Mouse (Mus musculus) lung, embryonic 16.5 days (tissue): ENCODE data around the gene Hsh2d. TPM values are rescaled to one million over a fixed set of nuclear protein-coding genes. Genes with fewer than 3 reads are reported as not detected.

ENCODE experiments used
- ATAC-seq: fragments of 200-750 bp; cut with Nextera tagmentation; 2 replicates; pipeline ENCODE4 v1.8.0; 2017; ENCODE audit warnings: low read depth, mild to moderate bottlenecking, moderate library complexity
- H3K27ac ChIP-seq: fragments of 300-500 bp; sonication (generic); 2 replicates; pipeline ENCODE4 v1.5.1; 2014; ENCODE audit warnings: mild to moderate bottlenecking, control low read depth, low read length
- H3K27me3 ChIP-seq: fragments of 300-500 bp; sonication (generic); 2 replicates; pipeline ENCODE4 v1.6.1; 2014; ENCODE audit warnings: low read depth, low read length, mixed read lengths; ENCODE audit not compliant: control insufficient read depth, insufficient read depth
- H3K36me3 ChIP-seq: fragments of 300-500 bp; sonication (generic); 2 replicates; pipeline ENCODE4 v1.6.1; 2014; ENCODE audit warnings: low read length; ENCODE audit not compliant: control insufficient read depth, insufficient read depth
- H3K4me1 ChIP-seq: fragments of 300-500 bp; sonication (generic); replicated peaks from 2 replicates; pipeline ENCODE4 v1.6.1; 2014; ENCODE audit warnings: low read length, mixed read lengths; ENCODE audit not compliant: control insufficient read depth, insufficient read depth
- H3K4me2 ChIP-seq: fragments of 300-500 bp; sonication (generic); 2 replicates; pipeline ENCODE4 v1.6.1; 2014; ENCODE audit warnings: low read depth, low read length, control low read depth
- H3K4me3 ChIP-seq: fragments of 300-500 bp; sonication (generic); 2 replicates; pipeline ENCODE4 v1.5.1; 2014; ENCODE audit warnings: mild to moderate bottlenecking, low read length, control low read depth
- H3K9ac ChIP-seq: fragments of 300-500 bp; sonication (generic); 2 replicates; pipeline ENCODE4 v1.6.1; 2014; ENCODE audit warnings: low read length, control low read depth
- H3K9me3 ChIP-seq: fragments of 300-500 bp; sonication (generic); 2 replicates; pipeline ENCODE4 v1.6.1; 2016; ENCODE audit warnings: low read length; ENCODE audit not compliant: control insufficient read depth
- WGBS: fragments of 180-500 bp; shearing (Covaris S2); extraction: QIAGEN DNeasy Blood & Tissue Kit; methylation state at CpG from one replicate; pipeline ENCODE4 v1.1.7; 2014; 5-methylcytosine and 5-hydroxymethylcytosine counted together
- polyA plus RNA-seq: library from polyadenylated mRNA; unstranded; fragments of >200 nt; fragmentation: Nextera tagmentation; extraction: Ambion mirVana; gene quantifications from 2 replicates; pipeline ENCODE4 v1.2.1, GENCODE M21; 2015

The Hsh2d gene
- polyA plus RNA-seq, 1 experiment from 2014 or later: 0.41 TPM

- Histone ChIP-seq H3K4me3 (no peak within 1 kb of the TSS), H3K27me3 (no peaks in the 10 kb centered on the region), H3K4me1 (no peaks in the 10 kb centered on the region), H3K36me3 (no peaks in the 10 kb centered on the region), H3K4me2 (no peak within 1 kb of the TSS), H3K9ac (no peak within 1 kb of the TSS), H3K9me3 (no peaks in the 10 kb centered on the region), H3K27ac (no peak within 1 kb of the TSS)
- ATAC-seq: no peak
- 69% methylated on average over 4 of the region's 4 CpGs for WGBS
Observed at GRCm38 (mm10) chr8:72213536-72213935, 24.1 kb downstream of the Hsh2d start, which contains the start of gene Gm11034. Gm11034 (minus strand) TSS chr8:72213636.

DNA sequence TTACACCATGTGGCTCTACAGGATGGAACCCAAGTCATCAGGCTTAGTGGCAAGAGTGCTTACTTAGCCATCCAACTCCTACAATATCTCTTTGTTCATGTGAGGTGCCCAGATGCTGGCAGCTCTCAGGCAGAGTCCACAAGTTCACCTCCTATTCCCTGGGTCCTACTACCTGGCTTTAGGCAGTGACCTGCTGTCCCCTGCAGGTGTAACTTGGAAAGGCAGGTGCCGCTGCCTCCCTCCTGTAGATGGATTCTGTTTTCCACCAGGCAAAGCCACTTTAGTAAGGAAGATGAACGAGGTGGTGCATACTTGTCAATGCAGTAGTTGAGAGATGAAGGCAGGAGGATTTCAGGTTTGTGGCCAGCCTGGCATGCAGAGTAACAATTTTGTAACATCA lies 25.6 kb downstream of the Hsh2d start:
- H3K4me1 ChIP-seq: no peaks in the 10 kb centered on the region; the same call in 1 of the 2 replicates
- no peak for ATAC-seq
- H3K9me3 ChIP-seq: no peaks in the 10 kb centered on the region
- H3K4me2 ChIP-seq: no peak overlapping the region
- no peaks in the 10 kb centered on the region for H3K27me3 ChIP-seq
- no peaks in the 10 kb centered on the region for H3K36me3 ChIP-seq
- WGBS: 34% methylated on average over 2 of the region's 2 CpGs
- no peak overlapping the region for H3K4me3 ChIP-seq
- H3K27ac ChIP-seq: no peak overlapping the region
- H3K9ac ChIP-seq: no peak overlapping the region

DNA sequence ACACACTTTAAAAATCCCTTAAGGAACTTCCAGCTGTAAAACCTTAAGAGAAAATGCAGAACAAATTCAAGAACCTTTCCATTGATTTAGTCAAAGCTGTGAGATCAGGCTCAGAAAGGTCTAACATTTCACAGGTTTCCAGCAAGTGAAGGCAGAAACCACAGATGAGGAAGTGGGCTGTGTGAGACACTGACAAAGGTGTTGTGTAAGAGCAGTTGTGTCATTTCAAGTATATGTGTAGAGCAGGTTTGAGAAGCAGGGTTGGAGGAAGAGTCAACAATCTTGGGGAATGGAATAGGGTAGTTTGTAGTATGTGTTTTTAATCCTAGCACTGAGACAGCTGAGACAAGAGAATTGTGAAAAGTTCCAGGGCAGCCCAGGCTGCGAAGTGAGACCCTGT lies 26.4 kb downstream of the Hsh2d start:
- Histone ChIP-seq H3K36me3 (no peaks in the 10 kb centered on the region), H3K4me3 (no peak overlapping the region), H3K27me3 (no peaks in the 10 kb centered on the region), H3K4me2 (no peak overlapping the region), H3K9ac (no peak overlapping the region), H3K4me1 (peaks cover 8% of the 10 kb centered on the region; the same call in 1 of the 2 replicates), H3K9me3 (no peaks in the 10 kb centered on the region), H3K27ac (no peak overlapping the region)
- ATAC-seq: no peak
- WGBS: 32% methylated on average over 1 of the region's 1 CpGs

GRCm38 (mm10) chr8:72218781-72219540 lies 29.5 kb downstream of the Hsh2d start:
- H3K4me1 ChIP-seq: peaks cover 8% of the 10 kb centered on the region; the same call in 1 of the 2 replicates
- H3K27me3 ChIP-seq: no peaks in the 10 kb centered on the region
- WGBS: 72% methylated on average over 9 of the region's 10 CpGs
- ATAC-seq: peak; percentile 23
- H3K9ac ChIP-seq: no peak overlapping the region
- peaks cover 22% of the 10 kb centered on the region for H3K36me3 ChIP-seq
- H3K9me3 ChIP-seq: no peaks in the 10 kb centered on the region
- H3K27ac ChIP-seq: peak overlapping the region; percentile 37; the same call in 1 of the 2 replicates
- H3K4me2 ChIP-seq: peak overlapping the region; percentile 87
- H3K4me3 ChIP-seq: peak overlapping the region; percentile 87

- no peaks in the 10 kb centered on the region for H3K27me3 ChIP-seq
- H3K4me3 ChIP-seq: peak within 1 kb of the TSS; percentile 87
- H3K4me2 ChIP-seq: peak within 1 kb of the TSS; percentile 87
- peak; percentile 99 for ATAC-seq
- H3K9me3 ChIP-seq: no peaks in the 10 kb centered on the region
- H3K27ac ChIP-seq: peak within 1 kb of the TSS; percentile 81
- H3K9ac ChIP-seq: peak within 1 kb of the TSS; percentile 84
- peaks cover 22% of the 10 kb centered on the region for H3K36me3 ChIP-seq
- 13% methylated on average over 39 of the region's 39 CpGs for WGBS
- peaks cover 8% of the 10 kb centered on the region; the same call in 1 of the 2 replicates for H3K4me1 ChIP-seq
Observed at GRCm38 (mm10) chr8:72219541-72220363, 30.3 kb downstream of the Hsh2d start, which contains the start of gene Fam32a. Fam32a (plus strand) TSS chr8:72219730.

GRCm38 (mm10) chr8:72220758-72221157 lies 31.3 kb downstream of the Hsh2d start:
- Histone ChIP-seq H3K27ac (no peak overlapping the region), H3K9me3 (no peaks in the 10 kb centered on the region), H3K27me3 (no peaks in the 10 kb centered on the region), H3K36me3 (peaks cover 22% of the 10 kb centered on the region), H3K9ac (peak overlapping the region; percentile 84; the same call in 1 of the 2 replicates), H3K4me1 (peaks cover 8% of the 10 kb centered on the region; the same call in 1 of the 2 replicates), H3K4me3 (peak overlapping the region; percentile 87), H3K4me2 (peak overlapping the region; percentile 87)
- no peak for ATAC-seq
- WGBS: 79% methylated on average over 4 of the region's 4 CpGs

DNA sequence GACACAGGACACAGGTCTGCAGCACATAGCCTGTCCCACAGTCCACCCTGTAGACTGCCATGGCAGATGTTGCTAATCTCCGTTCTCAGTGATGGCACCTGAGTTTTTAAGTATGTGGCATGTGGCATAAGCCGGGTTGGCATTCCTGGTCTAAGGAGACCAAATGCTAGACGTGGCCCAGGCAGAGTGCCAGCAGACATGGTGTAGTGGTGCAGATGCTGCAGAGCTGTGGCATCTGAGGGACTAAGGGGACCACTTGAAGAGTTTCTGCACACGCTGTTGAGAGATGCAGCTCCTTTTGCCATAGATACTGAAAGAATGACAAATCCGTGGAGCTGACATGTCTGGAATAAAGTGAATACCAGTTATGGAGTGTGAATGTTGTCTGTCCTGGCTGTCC lies 33.2 kb downstream of the Hsh2d start:
- H3K4me1 ChIP-seq: peaks cover 8% of the 10 kb centered on the region; the same call in 1 of the 2 replicates
- no peaks in the 10 kb centered on the region for H3K9me3 ChIP-seq
- H3K4me2 ChIP-seq: no peak overlapping the region
- peaks cover 22% of the 10 kb centered on the region for H3K36me3 ChIP-seq
- H3K4me3 ChIP-seq: no peak overlapping the region
- H3K27me3 ChIP-seq: no peaks in the 10 kb centered on the region
- 88% methylated on average over 5 of the region's 5 CpGs for WGBS
- H3K27ac ChIP-seq: no peak overlapping the region
- no peak for ATAC-seq
- H3K9ac ChIP-seq: no peak overlapping the region

GRCm38 (mm10) chr8:72239499-72240402 lies 50.3 kb downstream of the Hsh2d start, which contains the start of gene Ap1m1:
Ap1m1 (plus strand) TSS chr8:72240018.
- peak within 1 kb of the TSS; percentile 81 for H3K4me3 ChIP-seq
- no peaks in the 10 kb centered on the region for H3K27me3 ChIP-seq
- peak; percentile 96 for ATAC-seq
- under 1% methylated on average over 54 of the region's 54 CpGs for WGBS
- peak within 1 kb of the TSS; percentile 81 for H3K27ac ChIP-seq
- H3K36me3 ChIP-seq: peaks cover 3% of the 10 kb centered on the region; the same call in 1 of the 2 replicates
- H3K4me2 ChIP-seq: peak within 1 kb of the TSS; percentile 78
- no peaks in the 10 kb centered on the region for H3K9me3 ChIP-seq
- H3K4me1 ChIP-seq: peaks cover 6% of the 10 kb centered on the region
- H3K9ac ChIP-seq: peak within 1 kb of the TSS; percentile 80
